Mouse (Mus musculus) heart, adult 2 months (tissue): ENCODE results near the gene Fhl2. TPM values are rescaled to one million over a fixed set of nuclear protein-coding genes. Genes with fewer than 3 reads are reported as not detected.
A peak's percentile ranks its signal among the peaks of the same experiment; 100 is the strongest.
"Not testable (repeated sequence)": the region's sequence is repeated elsewhere in the genome, so short reads cannot be mapped to it uniquely, and the experiment has no call there.

Source experiments
- DNase-seq, 2 experiments: peaks; one replicate each; pipeline ENCODE4 v3.0.0; 2021
- H3K27ac ChIP-seq: fragments of 200-600 bp; 2 replicates; pipeline ENCODE4 v1.8.1; 2022
- H3K27me3 ChIP-seq: fragments of 200-500 bp; 2 replicates; pipeline ENCODE4 v1.6.1; 2012; ENCODE audit warnings: mild to moderate bottlenecking, low read length, inconsistent platforms, mixed read lengths; ENCODE audit not compliant: control insufficient read depth, insufficient read depth
- H3K36me3 ChIP-seq: fragments of 200-500 bp; 2 replicates; pipeline ENCODE4 v1.6.1; 2012; ENCODE audit warnings: low read length, inconsistent platforms; ENCODE audit not compliant: control insufficient read depth, insufficient read depth
- H3K4me1 ChIP-seq: fragments of 200-500 bp; 2 replicates; pipeline ENCODE4 v1.6.1; 2011; ENCODE audit warnings: low read length; ENCODE audit not compliant: control insufficient read depth, insufficient read depth
- H3K4me3 ChIP-seq: fragments of 200-600 bp; 2 replicates; pipeline ENCODE4 v1.8.1; 2022
- H3K79me2 ChIP-seq: fragments of 200-500 bp; replicated peaks from 2 replicates; pipeline ENCODE4 v1.6.1; 2012; ENCODE audit warnings: mild to moderate bottlenecking, inconsistent platforms, low read length, moderate library complexity, mixed read lengths; ENCODE audit not compliant: control insufficient read depth, insufficient read depth
- H3K9ac ChIP-seq: fragments of 200-500 bp; 2 replicates; pipeline ENCODE4 v1.6.1; 2012; ENCODE audit warnings: low read depth, mild to moderate bottlenecking, control low read depth, inconsistent platforms, low read length, mixed read lengths
- CTCF ChIP-seq: fragments of 200-600 bp; IDR thresholded peaks from 2 replicates; pipeline ENCODE4 v1.8.1; 2022; ENCODE audit warnings: antibody characterized with exemption, mild to moderate bottlenecking, moderate library complexity
- EP300 ChIP-seq: fragments of 200-500 bp; IDR thresholded peaks from 2 replicates; pipeline ENCODE4 v1.6.1; 2011; ENCODE audit warnings: low read depth, low read length, control low read depth; ENCODE audit not compliant: insufficient read depth
- POLR2A ChIP-seq: fragments of 200-500 bp; IDR thresholded peaks from 2 replicates; pipeline ENCODE4 v1.6.1; 2011; ENCODE audit warnings: mild to moderate bottlenecking, low read depth, low read length, control low read depth; ENCODE audit not compliant: insufficient read depth
- WGBS: fragments of 180-500 bp; shearing (Covaris S2); methylation state at CpG from one replicate; pipeline ENCODE4 v1.1.7; 2018; 5-methylcytosine and 5-hydroxymethylcytosine counted together
- intact Hi-C: fragments of 180-260 bp; cut with DNase I; formaldehyde crosslinking; loops from one replicate; pipeline ENCODE4 v1.15.1; 2025
- polyA plus RNA-seq: library from polyadenylated mRNA; depleted of rRNA; stranded (reverse); fragments of >200 nt; gene quantifications from 2 replicates; pipeline ENCODE4 v1.2.3, GENCODE M21; 2012
- total RNA-seq, 2 experiments: library from RNA; stranded (reverse); gene quantifications; 2 replicates each; pipeline ENCODE4 v1.2.3; 2021

Fhl2 gene
- total and polyA plus RNA-seq, 3 experiments: 1,721 to 1,853 (median 1,764) TPM

DNA sequence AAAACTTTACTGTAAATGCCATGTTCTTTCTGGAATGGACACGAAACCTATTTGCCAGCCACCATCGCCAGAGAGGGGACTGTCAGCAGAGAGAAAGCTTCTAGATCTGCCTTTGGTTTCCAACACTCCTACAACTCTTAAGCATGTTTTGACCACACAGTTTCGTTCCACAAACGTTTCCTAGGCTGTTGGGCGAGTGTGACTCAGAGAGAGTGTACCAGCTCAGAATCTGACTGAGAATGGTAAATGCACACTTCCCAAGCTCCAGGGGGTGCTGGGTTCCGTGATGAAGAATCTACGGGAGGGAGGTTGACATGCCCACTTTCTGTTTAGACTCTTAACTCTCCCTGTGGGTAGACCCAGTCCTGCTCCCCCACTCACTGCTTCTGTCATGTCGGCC is 5.7 kb downstream of the Fhl2 start:
- H3K4me1 ChIP-seq: no peaks in the 10 kb centered on the region; the same call in 1 of the 2 replicates
- H3K4me3 ChIP-seq: peak overlapping the region; percentile 58
- peak overlapping the region; percentile 73 for H3K9ac ChIP-seq
- 61% methylated on average over 8 of the region's 8 CpGs for WGBS
- no peak for TF ChIP-seq EP300
- no peak for TF ChIP-seq CTCF
- TF ChIP-seq POLR2A: 0 out of 2 replicates have a peak, but pooled peaks have one; percentile 51
- peak overlapping the region; percentile 95 for H3K27ac ChIP-seq
- no peak for DNase-seq
- no peaks in the 10 kb centered on the region for H3K79me2 ChIP-seq
- H3K27me3 ChIP-seq: no peaks in the 10 kb centered on the region
- intact Hi-C loops: no loop called here
- peaks cover 13% of the 10 kb centered on the region for H3K36me3 ChIP-seq

DNA sequence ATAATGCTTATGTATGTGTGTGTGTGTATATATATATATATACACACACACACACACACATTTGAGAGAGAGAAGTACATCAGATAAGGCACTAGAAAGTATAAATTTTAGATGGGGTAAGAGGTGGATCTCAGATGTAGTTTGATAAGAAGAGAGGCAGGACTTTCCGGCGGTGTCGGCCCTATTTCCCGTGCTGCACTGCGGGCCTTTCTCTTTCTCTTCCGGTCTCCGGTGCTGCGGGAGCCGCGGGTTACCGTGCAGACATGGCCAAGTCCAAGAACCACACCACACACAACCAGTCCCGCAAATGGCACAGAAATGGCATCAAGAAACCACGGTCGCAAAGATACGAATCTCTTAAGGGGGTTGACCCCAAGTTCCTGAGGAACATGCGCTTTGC is 7.9 kb downstream of the Fhl2 start:
- peak overlapping the region; percentile 36; the same call in 1 of the 2 replicates for H3K27ac ChIP-seq
- H3K79me2 ChIP-seq, intact Hi-C loops, H3K27me3 ChIP-seq, H3K4me1 ChIP-seq, DNase-seq: not testable (repeated sequence)
- H3K36me3 ChIP-seq: peaks cover 20% of the 10 kb centered on the region
- H3K9ac ChIP-seq: 0 out of 2 replicates have a peak overlapping the region, but pooled peaks have one; percentile 44
- 70% methylated on average over 11 of the region's 16 CpGs for WGBS
- H3K4me3 ChIP-seq: peak overlapping the region; percentile 7; the same call in 1 of the 2 replicates

DNA sequence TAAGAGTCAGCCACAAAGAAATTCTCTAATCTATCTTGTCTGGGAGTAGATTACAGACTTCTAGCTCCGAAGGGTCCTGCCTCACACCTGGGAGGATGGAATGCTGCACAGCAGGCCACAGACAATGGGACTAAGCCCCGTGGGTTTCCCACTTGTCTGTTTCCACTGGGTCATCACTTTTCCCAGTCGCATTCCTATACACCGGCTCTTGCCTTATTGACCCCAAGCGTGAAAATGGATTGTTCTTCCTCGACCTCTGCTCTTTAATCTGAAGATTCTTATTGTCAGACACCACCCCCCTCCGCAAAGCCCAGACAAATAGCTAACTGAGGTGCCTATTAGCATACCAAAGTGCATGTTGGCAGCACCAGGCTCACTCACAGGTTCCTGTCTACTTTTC is 10.4 kb downstream of the Fhl2 start:
- DNase-seq: no peak

DNA sequence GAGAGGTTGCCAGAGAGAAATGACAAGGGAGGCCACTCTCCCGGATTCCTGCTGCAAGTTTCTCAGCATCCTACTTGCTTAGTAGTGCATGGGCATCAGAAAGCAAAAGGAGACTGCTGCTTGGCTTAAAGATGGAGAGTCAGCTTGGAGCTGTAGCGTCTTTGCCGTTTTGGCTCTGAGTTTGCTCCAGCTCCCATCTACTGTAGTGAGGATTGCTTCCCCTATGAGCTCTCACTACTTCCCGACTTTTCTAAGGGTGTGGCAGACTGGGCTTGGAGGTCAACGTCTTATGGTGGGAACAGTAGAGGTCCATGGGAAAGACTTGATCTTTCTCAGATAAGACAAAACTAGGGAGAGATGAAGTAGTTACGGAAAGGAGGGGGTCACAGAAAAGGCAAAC is 15.9 kb downstream of the Fhl2 start:
- Histone ChIP-seq H3K79me2 (no peaks in the 10 kb centered on the region; the same call in none of the 2 replicates), H3K36me3 (peaks cover 48% of the 10 kb centered on the region), H3K9ac (no peak overlapping the region), H3K4me1 (peaks cover 1% of the 10 kb centered on the region; the same call in 1 of the 2 replicates), H3K4me3 (no peak overlapping the region), H3K27ac (no peak overlapping the region), H3K27me3 (no peaks in the 10 kb centered on the region)
- WGBS: 52% methylated on average over 6 of the region's 6 CpGs
- intact Hi-C loops: no loop called here
- no peak for DNase-seq
- TF ChIP-seq EP300 (0 out of 2 replicates have a peak, but pooled peaks have one; percentile 60), CTCF (no peak), POLR2A (0 out of 2 replicates have a peak, but pooled peaks have one; percentile 11)

More for the DNA sequence above, 10.4 kb downstream of the Fhl2 start:
- Histone ChIP-seq H3K79me2 (no peaks in the 10 kb centered on the region; the same call in 1 of the 2 replicates), H3K4me3 (no peak overlapping the region), H3K4me1 (no peaks in the 10 kb centered on the region; the same call in 1 of the 2 replicates), H3K27ac (no peak overlapping the region), H3K36me3 (peaks cover 27% of the 10 kb centered on the region), H3K27me3 (no peaks in the 10 kb centered on the region), H3K9ac (no peak overlapping the region)
- TF ChIP-seq CTCF: no peak
- peak; percentile 63; the same call in 1 of the 2 replicates for TF ChIP-seq EP300
- peak; percentile 31; the same call in 1 of the 2 replicates for TF ChIP-seq POLR2A
- 28% methylated on average over 7 of the region's 7 CpGs for WGBS
- intact Hi-C loops: no loop called here

DNA sequence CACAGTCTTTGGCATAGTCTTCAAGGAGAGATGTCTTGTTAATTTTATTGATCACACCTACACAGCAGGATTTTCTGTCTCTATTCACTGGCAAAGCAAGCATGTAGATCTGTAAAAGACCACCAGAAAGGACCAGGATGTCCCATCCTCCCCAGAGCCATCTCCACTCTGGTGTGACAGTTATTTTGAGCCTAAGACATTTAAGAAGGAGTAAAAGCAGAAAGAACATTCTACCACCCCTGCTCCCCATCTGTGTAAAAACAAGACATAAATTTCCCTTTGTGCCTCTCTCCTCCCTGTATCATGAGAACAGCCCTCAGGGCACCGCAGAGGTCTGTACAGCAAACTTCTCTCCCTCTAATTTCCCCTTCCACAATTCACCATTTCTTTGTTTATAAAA is 18.0 kb downstream of the Fhl2 start:
- DNase-seq: no peak
- Histone ChIP-seq H3K4me1 (peaks cover 5% of the 10 kb centered on the region), H3K9ac (peak overlapping the region; percentile 47; the same call in 1 of the 2 replicates), H3K27ac (peak overlapping the region; percentile 0; the same call in 1 of the 2 replicates), H3K79me2 (no peaks in the 10 kb centered on the region; the same call in none of the 2 replicates), H3K36me3 (peaks cover 58% of the 10 kb centered on the region), H3K27me3 (no peaks in the 10 kb centered on the region), H3K4me3 (no peak overlapping the region; the same call in 1 of the 2 replicates)
- TF ChIP-seq EP300 (no peak), CTCF (no peak), POLR2A (no peak)
- intact Hi-C loops: no loop called here
- WGBS: 50% methylated on average over 1 of the region's 1 CpGs

DNA sequence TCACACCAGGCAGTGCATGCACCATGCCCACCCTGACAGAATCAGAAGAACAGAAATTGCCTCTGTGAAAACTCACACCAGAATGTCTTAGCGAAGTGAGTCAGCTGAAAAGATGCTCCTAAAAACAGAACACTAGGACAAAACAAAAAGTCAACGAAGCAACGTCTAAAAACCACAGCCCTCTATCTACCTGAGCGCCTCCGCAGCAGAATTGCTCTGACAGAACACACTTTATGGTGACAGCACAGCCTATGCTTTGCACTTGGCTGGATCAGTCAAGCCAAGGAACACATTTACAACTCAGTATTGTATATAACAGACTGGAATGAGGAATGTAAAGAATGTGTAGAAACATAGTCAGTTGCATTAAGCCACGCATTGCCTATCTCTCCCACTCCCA is 18.4 kb downstream of the Fhl2 start:
- no peaks in the 10 kb centered on the region for H3K27me3 ChIP-seq
- intact Hi-C loops: no loop called here
- H3K36me3 ChIP-seq: peaks cover 62% of the 10 kb centered on the region
- H3K4me3 ChIP-seq: no peak overlapping the region
- H3K27ac ChIP-seq: peak overlapping the region; percentile 0; the same call in 1 of the 2 replicates
- 52% methylated on average over 6 of the region's 6 CpGs for WGBS
- H3K4me1 ChIP-seq: peaks cover 5% of the 10 kb centered on the region
- peak overlapping the region; percentile 47 for H3K9ac ChIP-seq
- no peaks in the 10 kb centered on the region; the same call in none of the 2 replicates for H3K79me2 ChIP-seq
- peak; percentile 12; the same call in 1 of the 2 replicates for TF ChIP-seq POLR2A
- TF ChIP-seq EP300: 0 out of 2 replicates have a peak, but pooled peaks have one; percentile 31
- TF ChIP-seq CTCF: no peak
- DNase-seq: no peak
